Mouse (Mus musculus): ENCODE measurements around the gene Khdc3.

DNA sequence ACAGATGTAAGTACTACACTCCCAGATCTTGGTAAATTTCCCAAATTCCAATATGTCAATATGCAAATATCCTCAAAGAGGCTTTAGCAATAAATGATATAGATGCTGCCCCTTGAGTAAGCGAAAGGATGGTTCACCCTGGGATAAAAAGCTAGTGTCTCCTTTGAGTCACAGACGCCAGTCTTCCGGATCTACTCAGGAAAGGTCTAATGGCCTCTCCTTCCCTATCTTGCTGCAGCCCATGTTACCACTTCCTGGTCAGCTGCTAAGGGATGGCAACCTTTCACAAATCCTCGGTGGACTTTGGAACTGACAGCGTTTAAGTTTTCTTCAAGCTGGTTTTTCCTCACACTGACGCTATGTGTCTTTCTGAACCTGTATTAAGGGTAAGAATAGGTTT, 32.9 kb upstream of the Khdc3 start:
- TF ChIP-seq POLR2A (IDR thresholded peaks at IDR 0.05; ENCODE audit: borderline replicate concordance, control insufficient read depth, low read depth, low read length) (no peak), CTCF (IDR thresholded peaks at IDR 0.05; ENCODE audit: control insufficient read depth, insufficient read depth, low read length) (no peak)

Data from bone marrow, adult 2 months (tissue).